Mouse (Mus musculus) forebrain, embryonic 16.5 days (tissue): Measurements from ENCODE around the gene Asb18. TPM values are rescaled to one million over a fixed set of nuclear protein-coding genes. Genes with fewer than 3 reads are reported as not detected.
A peak's percentile ranks its signal among the peaks of the same experiment; 100 is the strongest.

Experiments
- ATAC-seq: fragments of 200-750 bp; cut with Nextera tagmentation; 2 replicates; pipeline ENCODE4 v1.8.0; 2017; ENCODE audit warnings: mild to moderate bottlenecking, moderate library complexity
- H3K27ac ChIP-seq: fragments of 300-500 bp; sonication (generic); 2 replicates; pipeline ENCODE4 v1.5.1; 2014; ENCODE audit warnings: low read length, control low read depth
- H3K27me3 ChIP-seq: fragments of 300-500 bp; sonication (generic); replicated peaks from 2 replicates; pipeline ENCODE4 v1.6.1; 2014; ENCODE audit warnings: low read length; ENCODE audit not compliant: control insufficient read depth, insufficient read depth
- H3K36me3 ChIP-seq: fragments of 300-500 bp; sonication (generic); 2 replicates; pipeline ENCODE4 v1.6.1; 2014; ENCODE audit not compliant: control insufficient read depth, insufficient read depth
- H3K4me1 ChIP-seq: fragments of 300-500 bp; sonication (generic); replicated peaks from 2 replicates; pipeline ENCODE4 v1.6.1; 2014; ENCODE audit warnings: low read length; ENCODE audit not compliant: control insufficient read depth, insufficient read depth
- H3K4me2 ChIP-seq: fragments of 300-500 bp; sonication (generic); 2 replicates; pipeline ENCODE4 v1.6.1; 2014; ENCODE audit warnings: mild to moderate bottlenecking, low read length, control low read depth
- H3K4me3 ChIP-seq: fragments of 300-500 bp; sonication (generic); replicated peaks from 2 replicates; pipeline ENCODE4 v1.5.1; 2014; ENCODE audit warnings: mild to moderate bottlenecking, low read length, control low read depth
- H3K9ac ChIP-seq: fragments of 300-500 bp; sonication (generic); replicated peaks from 2 replicates; pipeline ENCODE4 v1.6.1; 2014; ENCODE audit warnings: low read depth, low read length, control low read depth
- H3K9me3 ChIP-seq: fragments of 300-500 bp; sonication (generic); 2 replicates; pipeline ENCODE4 v1.6.1; 2016; ENCODE audit warnings: low read length; ENCODE audit not compliant: control insufficient read depth
- whole genome bisulfite sequencing: fragments of 180-500 bp; shearing (Covaris S2); extraction: QIAGEN DNeasy Blood & Tissue Kit; methylation state at CpG from one replicate; pipeline ENCODE4 v1.1.7; 2014; 5-methylcytosine and 5-hydroxymethylcytosine counted together
- polyA plus RNA-seq: library from polyadenylated mRNA; unstranded; fragments of >200 nt; fragmentation: Nextera tagmentation; extraction: Ambion mirVana; gene quantifications from 2 replicates; pipeline ENCODE4 v1.2.1, GENCODE M21; 2015

Gene Asb18
- polyA plus RNA-seq, 1 experiment from 2014 or later: 0.33 TPM

- 5% methylated on average over 34 of the region's 34 CpGs for WGBS
- ATAC-seq: peak; percentile 8; the same call in 1 of the 2 replicates
- Histone ChIP-seq H3K9me3 (no peaks in the 10 kb centered on the region), H3K36me3 (no peaks in the 10 kb centered on the region), H3K27me3 (peaks cover 80% of the 10 kb centered on the region), H3K27ac (no peak overlapping the region), H3K4me2 (no peak overlapping the region), H3K4me1 (peaks cover 10% of the 10 kb centered on the region), H3K9ac (no peak overlapping the region), H3K4me3 (no peak overlapping the region)
Measured at GRCm38 (mm10) chr1:89939981-89940726, 74.3 kb downstream of the Asb18 start.

GRCm38 (mm10) chr1:89939596-89939960, 74.9 kb downstream of the Asb18 start:
- Histone ChIP-seq H3K9ac (no peak overlapping the region), H3K27me3 (peaks cover 75% of the 10 kb centered on the region), H3K4me3 (no peak overlapping the region), H3K4me1 (peaks cover 10% of the 10 kb centered on the region), H3K36me3 (no peaks in the 10 kb centered on the region), H3K27ac (no peak overlapping the region), H3K9me3 (no peaks in the 10 kb centered on the region), H3K4me2 (no peak overlapping the region)
- no peak for ATAC-seq
- 25% methylated on average over 16 of the region's 16 CpGs for WGBS

GRCm38 (mm10) chr1:89938884-89939595, 75.4 kb downstream of the Asb18 start:
- Histone ChIP-seq H3K27ac (no peak overlapping the region), H3K4me2 (no peak overlapping the region), H3K36me3 (no peaks in the 10 kb centered on the region), H3K4me1 (peaks cover 10% of the 10 kb centered on the region), H3K9me3 (no peaks in the 10 kb centered on the region), H3K4me3 (no peak overlapping the region), H3K27me3 (peaks cover 74% of the 10 kb centered on the region), H3K9ac (no peak overlapping the region)
- whole genome bisulfite sequencing: 19% methylated on average over 16 of the region's 16 CpGs
- ATAC-seq: no peak

GRCm38 (mm10) chr1:89935493-89936348, 78.7 kb downstream of the Asb18 start:
- peaks cover 11% of the 10 kb centered on the region for H3K4me1 ChIP-seq
- no peak for ATAC-seq
- 1% methylated on average over 26 of the region's 29 CpGs for WGBS
- H3K9me3 ChIP-seq: no peaks in the 10 kb centered on the region
- H3K9ac ChIP-seq: no peak overlapping the region
- H3K4me2 ChIP-seq: no peak overlapping the region
- no peaks in the 10 kb centered on the region for H3K36me3 ChIP-seq
- no peak overlapping the region for H3K27ac ChIP-seq
- no peak overlapping the region for H3K4me3 ChIP-seq
- peaks cover 73% of the 10 kb centered on the region for H3K27me3 ChIP-seq

GRCm38 (mm10) chr1:89934316-89935260, 79.9 kb downstream of the Asb18 start:
- 2% methylated on average over 19 of the region's 19 CpGs for WGBS
- H3K4me3 ChIP-seq: no peak overlapping the region
- no peak for ATAC-seq
- peaks cover 21% of the 10 kb centered on the region for H3K4me1 ChIP-seq
- H3K36me3 ChIP-seq: no peaks in the 10 kb centered on the region
- H3K4me2 ChIP-seq: no peak overlapping the region
- H3K9me3 ChIP-seq: no peaks in the 10 kb centered on the region
- peaks cover 75% of the 10 kb centered on the region for H3K27me3 ChIP-seq
- H3K27ac ChIP-seq: no peak overlapping the region
- no peak overlapping the region for H3K9ac ChIP-seq

- Histone ChIP-seq H3K4me2 (no peak overlapping the region), H3K27ac (no peak overlapping the region), H3K4me3 (no peak overlapping the region), H3K4me1 (peaks cover 21% of the 10 kb centered on the region), H3K27me3 (peaks cover 75% of the 10 kb centered on the region), H3K9ac (no peak overlapping the region), H3K36me3 (no peaks in the 10 kb centered on the region), H3K9me3 (no peaks in the 10 kb centered on the region)
- under 1% methylated on average over 21 of the region's 21 CpGs for WGBS
- no peak for ATAC-seq
Measured at GRCm38 (mm10) chr1:89933786-89934185, 80.7 kb downstream of the Asb18 start.

GRCm38 (mm10) chr1:89933028-89933427, 81.4 kb downstream of the Asb18 start:
- H3K4me3 ChIP-seq: no peak overlapping the region
- no peak for ATAC-seq
- peaks cover 76% of the 10 kb centered on the region for H3K27me3 ChIP-seq
- no peak overlapping the region for H3K4me2 ChIP-seq
- H3K4me1 ChIP-seq: peaks cover 21% of the 10 kb centered on the region
- H3K9ac ChIP-seq: no peak overlapping the region
- H3K36me3 ChIP-seq: no peaks in the 10 kb centered on the region
- H3K9me3 ChIP-seq: no peaks in the 10 kb centered on the region
- H3K27ac ChIP-seq: no peak overlapping the region
- WGBS: 1% methylated on average over 6 of the region's 6 CpGs

GRCm38 (mm10) chr1:89932616-89933015, 81.8 kb downstream of the Asb18 start:
- H3K4me2 ChIP-seq: no peak overlapping the region
- ATAC-seq: no peak
- WGBS: 0% methylated on average over 16 of the region's 16 CpGs
- H3K4me3 ChIP-seq: no peak overlapping the region
- peaks cover 76% of the 10 kb centered on the region for H3K27me3 ChIP-seq
- peaks cover 21% of the 10 kb centered on the region for H3K4me1 ChIP-seq
- no peaks in the 10 kb centered on the region for H3K36me3 ChIP-seq
- no peak overlapping the region for H3K27ac ChIP-seq
- H3K9ac ChIP-seq: no peak overlapping the region
- no peaks in the 10 kb centered on the region for H3K9me3 ChIP-seq
